Mouse (Mus musculus): ENCODE measurements around the gene Msantd2.

The Msantd2 gene

GRCm38 (mm10) chr9:37488611-37489396 is at the start of gene Msantd2:
Gene Msantd2, plus strand, starts transcription at chr9:37489319.
- peak; percentile 89 to 92 for DNase-seq

DNA sequence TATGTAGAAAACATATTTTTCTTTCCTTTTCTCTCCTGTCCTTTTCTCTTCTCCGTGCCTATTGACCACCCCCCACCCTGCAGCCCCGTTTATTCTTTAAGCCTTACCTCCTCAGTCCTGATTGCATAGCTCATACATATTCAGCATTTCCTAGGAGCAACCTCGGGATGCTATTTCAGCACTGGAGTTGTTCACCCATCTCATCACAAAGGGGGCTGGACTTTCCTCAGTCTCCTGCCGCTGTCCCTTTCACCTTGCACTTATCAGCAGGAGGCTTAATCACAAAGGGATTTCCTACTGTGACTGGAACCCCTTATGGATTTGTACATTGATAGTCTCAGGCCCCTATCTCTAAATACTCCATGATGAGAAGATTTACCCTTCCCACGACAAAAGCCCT is 36.7 kb upstream of the Msantd2 start:
- DNase-seq: no peak

GRCm38 (mm10) chr9:37453328-37453727 is 35.8 kb upstream of the Msantd2 start:
- no peak for DNase-seq

GRCm38 (mm10) chr9:37454011-37454492 is 35.1 kb upstream of the Msantd2 start:
- no peak for DNase-seq

DNA sequence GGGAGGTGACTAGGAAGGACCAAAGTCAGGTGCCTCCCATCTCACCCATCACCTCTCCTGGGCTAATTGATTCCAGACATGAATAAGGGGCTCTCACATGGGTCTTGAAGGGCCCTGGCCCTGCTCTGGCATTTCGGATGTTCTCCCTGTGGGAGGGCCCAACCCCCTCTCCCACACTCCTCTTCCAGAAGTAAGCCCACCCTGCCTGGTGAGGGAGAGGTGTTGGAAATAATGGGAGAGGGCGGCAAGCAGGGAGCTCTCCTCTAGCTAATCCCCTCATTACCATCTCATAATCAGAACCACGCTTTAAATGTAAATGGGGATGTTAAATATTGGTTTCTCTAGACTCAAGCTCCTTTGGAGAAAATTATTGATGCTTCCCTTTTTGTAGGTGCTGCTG is 34.1 kb upstream of the Msantd2 start:
- no peak for DNase-seq

DNA sequence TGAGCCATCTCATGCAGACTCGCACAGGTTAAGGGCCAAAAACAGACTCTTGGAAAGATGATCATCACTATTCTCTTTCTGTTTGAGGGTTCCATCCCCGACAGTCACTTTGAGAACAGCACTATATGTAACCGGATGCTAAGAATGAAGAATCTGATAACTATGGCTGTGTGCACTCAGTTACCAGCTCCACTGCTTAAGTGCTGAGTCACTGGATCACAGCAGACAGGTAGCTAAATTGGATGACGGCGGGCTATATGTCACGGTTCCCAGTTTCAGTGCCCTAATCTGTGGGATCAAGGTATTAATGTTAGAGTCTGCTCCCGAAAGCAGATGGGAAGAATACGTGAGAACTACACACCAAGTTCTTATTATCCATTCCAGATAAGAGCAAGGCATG is 33.3 kb upstream of the Msantd2 start:
- DNase-seq: no peak

GRCm38 (mm10) chr9:37456481-37456910 is 32.6 kb upstream of the Msantd2 start:
- DNase-seq: peak; percentile 54 to 57

DNA sequence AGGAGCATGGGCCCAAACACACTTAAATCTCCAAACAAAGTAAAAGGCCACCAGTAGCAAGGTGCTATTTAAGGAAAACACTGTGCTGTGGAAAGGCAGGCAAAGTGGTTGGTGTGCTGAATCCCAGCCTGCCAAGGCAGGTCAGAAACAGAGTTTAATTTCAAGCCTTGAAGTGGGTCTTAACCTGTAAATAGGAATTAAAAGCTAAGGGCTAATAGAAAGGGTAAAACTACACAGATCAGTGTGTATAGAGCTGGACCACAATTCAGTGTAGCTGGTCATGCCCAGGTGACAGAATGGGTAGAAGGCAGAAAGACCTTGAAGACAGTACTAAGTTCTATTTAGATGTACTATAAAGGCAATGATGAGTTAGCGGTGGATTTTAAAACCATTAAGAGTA is 32.0 kb upstream of the Msantd2 start:
- DNase-seq: no peak

- DNase-seq: no peak
Measured at GRCm38 (mm10) chr9:37459665-37460042, 29.5 kb upstream of the Msantd2 start.

DNA sequence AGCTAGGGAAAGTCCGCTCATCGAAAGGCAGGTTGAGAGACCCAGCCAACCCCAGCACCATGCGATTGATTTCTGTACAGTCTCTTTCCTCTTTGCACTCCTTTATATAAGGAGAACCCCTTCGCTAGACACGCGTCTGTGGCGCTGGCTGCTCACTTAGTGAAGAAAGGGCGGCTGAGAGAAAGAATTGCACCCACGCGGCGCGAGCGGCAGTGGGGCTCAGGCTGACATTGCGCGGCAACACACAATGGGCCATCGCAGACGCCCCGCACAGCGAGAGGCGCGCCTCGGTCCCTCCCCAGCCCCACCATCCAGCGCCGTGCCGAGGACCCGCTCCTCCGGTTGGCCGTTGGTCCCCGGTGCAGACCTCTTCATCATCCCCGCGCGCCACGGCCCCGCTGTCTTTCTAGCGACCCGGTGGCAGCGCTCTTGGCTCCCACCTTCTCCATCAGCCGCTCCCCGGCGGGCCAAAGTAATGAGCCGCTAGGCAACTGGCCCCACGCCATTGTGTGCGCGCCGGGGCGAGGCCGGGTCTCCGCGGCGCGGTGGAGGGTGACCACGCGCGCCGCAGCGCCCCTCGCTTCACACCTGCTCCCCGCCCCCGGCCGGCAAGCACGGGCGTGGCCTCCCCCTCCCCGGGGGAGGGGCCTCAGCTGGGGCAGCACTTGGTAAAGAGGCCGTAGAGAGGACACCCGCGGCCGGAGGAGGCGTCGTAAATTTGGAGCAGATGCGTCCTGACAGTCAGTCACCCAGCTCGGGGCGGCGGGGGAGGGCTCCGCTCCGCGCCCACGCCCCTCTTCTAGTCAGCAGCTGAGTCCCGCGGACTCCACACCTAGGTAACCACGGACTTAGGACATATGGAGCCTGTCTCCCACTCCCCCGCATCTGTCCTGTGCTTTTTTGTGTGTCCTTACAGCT is 28.8 kb upstream of the Msantd2 start:
- DNase-seq: peak; percentile 32 to 37

- DNase-seq: no peak
Measured at GRCm38 (mm10) chr9:37460961-37461340, 28.2 kb upstream of the Msantd2 start.

GRCm38 (mm10) chr9:37461571-37461970 is 27.5 kb upstream of the Msantd2 start:
- no peak for DNase-seq

DNA sequence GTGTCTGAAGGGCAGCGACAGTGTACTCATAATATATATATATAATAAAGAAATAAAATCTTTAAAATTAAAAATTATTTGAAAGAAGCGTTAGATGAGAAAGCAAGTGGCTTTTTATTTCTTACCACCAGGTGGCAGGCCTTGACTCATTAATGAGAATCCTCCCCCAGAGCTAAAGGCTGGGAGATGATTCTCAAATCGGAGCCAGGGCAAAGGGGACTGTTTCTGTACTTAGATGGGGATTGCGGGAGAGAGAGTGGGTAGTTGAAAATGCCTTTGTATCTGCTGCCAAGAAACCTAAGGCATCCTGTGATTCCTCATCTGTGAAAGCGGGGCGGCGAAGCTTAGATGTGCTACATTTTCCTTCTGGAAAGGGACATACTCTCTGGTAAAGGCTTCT is 26.4 kb upstream of the Msantd2 start:
- peak; percentile 31 to 63 for DNase-seq

- no peak for DNase-seq
Measured at GRCm38 (mm10) chr9:37473611-37474125, 15.5 kb upstream of the Msantd2 start.

DNA sequence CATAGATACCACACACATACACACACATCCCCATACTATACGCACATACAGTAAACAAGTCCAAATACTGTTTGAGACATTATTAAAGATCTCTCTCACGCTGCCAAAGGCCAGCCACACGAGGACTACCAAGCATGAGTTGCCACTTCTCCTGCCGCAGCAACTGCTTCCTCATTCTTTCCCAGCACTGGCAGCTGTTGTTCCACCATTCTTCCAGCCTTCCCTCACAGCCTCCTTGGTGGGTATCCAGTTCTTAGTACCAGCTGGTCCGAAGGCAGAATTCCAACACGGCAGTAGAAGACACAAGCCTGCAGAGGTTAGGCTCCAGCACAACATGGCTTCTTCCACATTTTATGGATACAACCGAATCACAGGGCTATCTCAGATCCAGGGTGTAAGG is 14.2 kb upstream of the Msantd2 start:
- no peak for DNase-seq

GRCm38 (mm10) chr9:37485146-37485545 is 4.0 kb upstream of the Msantd2 start:
- no peak for DNase-seq

DNA sequence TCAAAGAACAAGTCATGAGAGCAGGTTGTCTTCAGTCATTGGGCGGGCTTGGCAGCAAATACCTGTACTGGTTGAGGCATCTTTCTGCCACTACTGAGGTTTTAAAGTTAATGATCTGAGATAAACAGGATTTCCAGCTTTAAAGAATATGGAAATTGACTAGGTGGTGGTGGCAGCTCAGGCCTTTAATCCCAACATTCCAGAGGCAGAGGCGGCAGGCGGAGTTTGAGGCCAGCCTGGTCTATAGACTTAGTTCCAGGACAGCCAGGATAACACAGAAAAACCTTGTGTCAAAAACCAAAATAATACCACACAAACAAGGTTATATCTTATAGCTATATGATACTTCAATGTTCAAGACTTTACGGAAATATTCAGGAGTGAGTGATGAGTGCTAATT is 1.1 kb upstream of the Msantd2 start:
- no peak for DNase-seq

DNA sequence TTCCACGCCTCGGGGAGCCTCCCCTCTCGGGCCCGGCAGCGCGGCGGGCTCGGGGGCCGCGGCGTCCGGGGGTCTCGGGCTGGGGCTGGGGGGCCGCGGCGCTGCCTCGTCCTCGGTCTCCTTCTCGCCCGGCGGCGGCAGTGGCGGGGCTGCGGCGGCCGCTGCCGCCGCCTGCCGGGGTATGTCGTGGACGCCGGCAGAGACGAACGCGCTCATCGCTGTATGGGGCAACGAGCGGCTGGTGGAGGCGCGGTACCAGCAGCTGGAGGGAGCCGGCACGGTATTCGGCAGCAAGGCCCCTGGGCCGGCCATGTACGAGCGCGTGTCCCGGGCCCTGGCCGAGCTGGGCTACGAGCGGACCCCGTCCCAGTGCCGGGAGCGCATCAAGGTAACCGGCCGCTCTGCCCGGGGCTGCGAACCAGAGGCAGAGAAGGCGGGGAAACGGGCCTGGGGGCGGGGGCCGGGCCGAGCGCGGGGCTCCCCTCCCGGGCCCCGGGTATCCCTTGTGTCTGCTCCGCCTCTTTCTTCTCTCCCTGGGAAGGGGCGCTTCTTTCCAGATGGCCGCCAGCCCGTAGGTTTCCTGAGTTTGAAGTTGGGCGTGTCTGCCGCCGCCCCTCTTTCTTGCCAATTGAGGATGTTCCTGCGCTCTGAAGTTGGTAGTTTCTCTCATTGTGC is 464 bp downstream of the Msantd2 start:
- peak; percentile 24 to 33 for DNase-seq

DNA sequence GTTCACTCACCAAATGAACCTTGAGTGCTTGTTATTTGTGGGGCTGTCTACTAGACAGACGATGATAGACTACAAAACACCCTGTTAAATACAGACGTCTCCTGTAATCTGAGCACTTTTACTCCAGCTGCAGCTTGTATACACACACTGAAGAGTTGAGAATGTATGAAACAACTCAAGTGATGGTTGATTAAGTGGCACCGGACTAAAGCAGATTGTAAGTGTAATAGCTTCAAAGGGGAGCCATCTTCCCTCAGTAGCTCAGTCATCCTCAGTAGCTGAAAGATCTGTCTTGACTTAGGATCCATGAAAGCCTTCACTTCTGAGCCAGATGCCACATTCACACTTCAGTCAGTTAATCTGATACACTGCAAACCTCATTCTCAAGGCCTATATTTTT is 6.6 kb downstream of the Msantd2 start:
- DNase-seq: no peak

- DNase-seq: no peak
Measured at GRCm38 (mm10) chr9:37496325-37496724, 7.2 kb downstream of the Msantd2 start.

DNA sequence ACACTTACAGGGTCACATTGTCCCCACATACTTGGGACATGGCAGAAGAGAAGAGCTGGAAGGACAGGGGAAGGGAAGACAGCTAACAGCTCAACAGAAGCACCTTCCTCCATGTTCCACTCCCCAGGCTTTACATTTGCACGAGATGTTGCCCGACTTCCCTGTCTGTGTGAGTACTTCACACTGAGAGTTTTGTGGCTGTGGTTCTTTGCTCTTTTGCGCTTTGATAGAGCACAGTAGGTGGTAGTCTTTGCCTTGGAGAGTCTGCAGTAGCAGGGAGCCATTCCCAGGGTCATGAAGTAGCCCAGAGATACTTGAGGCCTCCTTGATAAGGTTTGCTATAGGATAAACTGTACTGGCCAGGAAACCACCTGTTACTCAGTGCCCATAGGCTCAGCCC is 11.1 kb downstream of the Msantd2 start:
- no peak for DNase-seq

- no peak for DNase-seq
Measured at GRCm38 (mm10) chr9:37501170-37501569, 12.1 kb downstream of the Msantd2 start.

- no peak for DNase-seq
Measured at GRCm38 (mm10) chr9:37504348-37504747, 15.2 kb downstream of the Msantd2 start.
